Mouse (Mus musculus): ENCODE measurements around the gene Gjb5. TPM values are rescaled to one million over a fixed set of nuclear protein-coding genes. Genes with fewer than 3 reads are reported as not detected.

The Gjb5 gene
- polyA plus RNA-seq, 1 experiment from 2014 or later: 0.73 TPM

DNA sequence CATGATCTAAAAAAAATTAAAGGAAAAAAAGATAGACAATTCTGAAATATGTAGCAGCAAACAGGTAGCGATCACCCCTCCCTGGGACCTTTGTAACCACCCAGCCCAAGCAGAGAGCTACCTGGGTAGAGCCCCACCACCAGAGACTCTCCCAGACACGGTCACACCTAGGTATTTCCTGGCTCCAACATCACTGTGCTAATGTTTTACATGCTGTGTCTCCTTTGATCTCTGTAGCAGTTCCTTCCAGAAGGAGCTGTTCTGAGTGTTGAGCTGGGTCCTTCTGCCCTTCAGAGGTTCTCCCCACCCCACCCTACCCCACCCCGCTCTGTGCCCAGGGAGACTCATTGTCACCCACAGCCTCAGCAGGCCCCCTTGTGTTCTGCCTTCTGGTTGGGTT is 34.3 kb downstream of the Gjb5 start:
- H3K9me3 ChIP-seq (ENCODE audit: control insufficient read depth, low read length): no peaks in the 10 kb centered on the region
- WGBS: 61% methylated on average over 3 of the region's 3 CpGs
- H3K9ac ChIP-seq (ENCODE audit: low read depth, low read length): no peak overlapping the region
- no peak overlapping the region for H3K4me2 ChIP-seq (ENCODE audit: low read depth, low read length)
- peaks cover 3% of the 10 kb centered on the region; the same call in 1 of the 2 replicates for H3K27me3 ChIP-seq (replicated peaks; ENCODE audit: control insufficient read depth, insufficient read depth, low read length)
- H3K4me1 ChIP-seq (ENCODE audit: control insufficient read depth, insufficient read depth, low read length): peaks cover 4% of the 10 kb centered on the region; the same call in 1 of the 2 replicates
- ATAC-seq: peak; percentile 45
- no peak overlapping the region for H3K27ac ChIP-seq (ENCODE audit: low read length)
- no peak overlapping the region for H3K4me3 ChIP-seq (ENCODE audit: low read length)
- no peaks in the 10 kb centered on the region for H3K36me3 ChIP-seq (ENCODE audit: control insufficient read depth, insufficient read depth, low read length)

DNA sequence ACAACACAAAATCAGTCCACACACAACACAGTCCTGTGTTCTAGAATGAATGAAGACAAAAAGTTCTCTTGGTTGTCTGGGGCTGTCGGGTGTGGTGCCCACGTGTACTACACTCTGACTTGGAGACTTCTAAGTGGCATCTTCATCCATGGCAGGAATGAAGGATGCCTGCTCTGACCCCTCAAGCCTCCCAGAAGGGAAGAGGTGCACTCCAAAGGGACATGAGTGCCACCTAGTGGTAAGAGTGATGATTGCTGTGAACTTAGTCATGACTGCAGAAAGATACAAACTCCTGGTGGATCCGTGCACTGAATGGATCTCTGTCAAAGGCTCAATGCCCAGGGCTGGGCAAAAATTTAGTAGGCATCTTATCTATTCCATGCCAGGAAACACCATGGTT is 38.4 kb downstream of the Gjb5 start:
- Histone ChIP-seq H3K36me3 (ENCODE audit: control insufficient read depth, insufficient read depth, low read length) (no peaks in the 10 kb centered on the region), H3K27ac (ENCODE audit: low read length) (no peak overlapping the region), H3K9ac (ENCODE audit: low read depth, low read length) (no peak overlapping the region), H3K27me3 (replicated peaks; ENCODE audit: control insufficient read depth, insufficient read depth, low read length) (no peaks in the 10 kb centered on the region), H3K9me3 (ENCODE audit: control insufficient read depth, low read length) (no peaks in the 10 kb centered on the region), H3K4me3 (ENCODE audit: low read length) (no peak overlapping the region), H3K4me2 (ENCODE audit: low read depth, low read length) (no peak overlapping the region), H3K4me1 (ENCODE audit: control insufficient read depth, insufficient read depth, low read length) (no peaks in the 10 kb centered on the region)
- no peak; the same call in 1 of the 2 replicates for ATAC-seq
- 4% methylated on average over 3 of the region's 3 CpGs for WGBS

DNA sequence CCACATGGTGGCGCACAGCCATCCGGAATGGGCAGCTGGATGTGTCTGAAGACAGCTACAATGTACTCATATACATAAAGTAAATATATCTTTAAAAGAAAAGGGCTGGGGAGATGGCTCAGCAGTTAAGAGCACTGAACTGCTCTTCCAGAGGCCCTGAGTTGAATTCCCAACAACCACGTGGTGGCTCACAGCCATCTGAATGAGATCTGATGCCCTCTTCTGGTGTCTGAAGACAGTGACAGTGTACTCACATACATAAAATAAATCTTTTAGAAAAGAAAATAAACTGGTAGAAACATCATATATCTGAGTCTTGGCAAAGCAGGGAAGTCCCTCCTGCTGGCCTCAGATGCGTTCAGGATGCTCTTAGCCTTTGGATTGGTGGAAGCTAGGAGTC is 40.8 kb downstream of the Gjb5 start:
- peaks cover 19% of the 10 kb centered on the region for H3K27me3 ChIP-seq (replicated peaks; ENCODE audit: control insufficient read depth, insufficient read depth, low read length)
- WGBS: 48% methylated on average over 4 of the region's 4 CpGs
- no peak overlapping the region for H3K4me2 ChIP-seq (ENCODE audit: low read depth, low read length)
- no peak overlapping the region for H3K27ac ChIP-seq (ENCODE audit: low read length)
- H3K9me3 ChIP-seq (ENCODE audit: control insufficient read depth, low read length): no peaks in the 10 kb centered on the region
- no peaks in the 10 kb centered on the region for H3K36me3 ChIP-seq (ENCODE audit: control insufficient read depth, insufficient read depth, low read length)
- H3K9ac ChIP-seq (ENCODE audit: low read depth, low read length): no peak overlapping the region
- H3K4me1 ChIP-seq (ENCODE audit: control insufficient read depth, insufficient read depth, low read length): 0 out of 2 replicates have a peak, but pooled peaks cover 4% of the 10 kb centered on the region
- no peak for ATAC-seq
- H3K4me3 ChIP-seq (ENCODE audit: low read length): no peak overlapping the region

DNA sequence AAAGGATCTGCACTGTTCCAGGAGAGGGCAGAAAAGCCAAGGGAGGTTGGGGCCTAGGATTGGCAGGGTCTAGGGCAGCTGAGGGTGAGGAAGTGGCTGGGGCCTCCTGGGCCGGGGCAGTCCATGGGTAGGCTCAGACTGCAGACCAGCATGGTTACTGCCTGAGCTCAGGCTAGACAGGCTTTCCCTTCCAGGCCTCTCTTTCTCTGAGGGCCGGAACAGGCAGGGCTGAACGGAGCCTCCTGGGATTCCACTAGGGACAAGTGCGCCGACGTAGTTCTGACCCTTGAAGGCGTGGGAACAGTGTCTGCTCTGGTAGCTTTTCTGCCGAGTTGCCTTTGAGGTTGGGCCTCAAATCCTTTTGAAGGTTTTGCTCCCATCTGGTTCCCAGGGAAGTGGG is 42.2 kb downstream of the Gjb5 start:
- Histone ChIP-seq H3K4me1 (ENCODE audit: control insufficient read depth, insufficient read depth, low read length) (0 out of 2 replicates have a peak, but pooled peaks cover 4% of the 10 kb centered on the region), H3K9me3 (ENCODE audit: control insufficient read depth, low read length) (no peaks in the 10 kb centered on the region), H3K4me3 (ENCODE audit: low read length) (no peak overlapping the region), H3K9ac (ENCODE audit: low read depth, low read length) (no peak overlapping the region), H3K4me2 (ENCODE audit: low read depth, low read length) (no peak overlapping the region), H3K27me3 (replicated peaks; ENCODE audit: control insufficient read depth, insufficient read depth, low read length) (peaks cover 21% of the 10 kb centered on the region), H3K27ac (ENCODE audit: low read length) (no peak overlapping the region), H3K36me3 (ENCODE audit: control insufficient read depth, insufficient read depth, low read length) (no peaks in the 10 kb centered on the region)
- no peak for ATAC-seq
- 84% methylated on average over 8 of the region's 8 CpGs for WGBS

DNA sequence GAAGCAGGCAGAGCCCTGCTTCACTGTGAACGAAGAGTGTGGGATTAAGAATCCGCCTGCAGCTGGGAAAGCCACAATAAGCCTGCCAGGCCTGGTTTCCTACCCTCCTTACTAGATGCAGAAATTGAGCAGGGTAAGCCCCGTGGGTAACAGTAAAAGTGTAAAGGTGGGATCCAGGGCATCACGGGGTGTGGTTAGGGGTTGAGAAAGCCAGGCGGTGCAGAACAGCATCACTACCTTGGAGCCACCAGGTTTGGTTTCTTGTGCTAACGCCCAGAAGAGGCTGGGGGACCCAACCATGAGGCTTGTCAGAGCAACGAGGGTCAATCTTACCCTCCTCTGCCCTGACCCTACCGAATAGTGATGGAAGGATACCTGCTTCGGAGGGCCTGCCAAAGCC is 43.4 kb downstream of the Gjb5 start:
- Histone ChIP-seq H3K36me3 (ENCODE audit: control insufficient read depth, insufficient read depth, low read length) (no peaks in the 10 kb centered on the region), H3K4me1 (ENCODE audit: control insufficient read depth, insufficient read depth, low read length) (0 out of 2 replicates have a peak, but pooled peaks cover 4% of the 10 kb centered on the region), H3K9me3 (ENCODE audit: control insufficient read depth, low read length) (no peaks in the 10 kb centered on the region), H3K4me2 (ENCODE audit: low read depth, low read length) (peak overlapping the region; percentile 95), H3K27me3 (replicated peaks; ENCODE audit: control insufficient read depth, insufficient read depth, low read length) (peaks cover 21% of the 10 kb centered on the region), H3K9ac (ENCODE audit: low read depth, low read length) (0 out of 2 replicates have a peak overlapping the region, but pooled peaks have one; percentile 65), H3K4me3 (ENCODE audit: low read length) (no peak overlapping the region), H3K27ac (ENCODE audit: low read length) (no peak overlapping the region)
- WGBS: 48% methylated on average over 9 of the region's 9 CpGs
- ATAC-seq: no peak

DNA sequence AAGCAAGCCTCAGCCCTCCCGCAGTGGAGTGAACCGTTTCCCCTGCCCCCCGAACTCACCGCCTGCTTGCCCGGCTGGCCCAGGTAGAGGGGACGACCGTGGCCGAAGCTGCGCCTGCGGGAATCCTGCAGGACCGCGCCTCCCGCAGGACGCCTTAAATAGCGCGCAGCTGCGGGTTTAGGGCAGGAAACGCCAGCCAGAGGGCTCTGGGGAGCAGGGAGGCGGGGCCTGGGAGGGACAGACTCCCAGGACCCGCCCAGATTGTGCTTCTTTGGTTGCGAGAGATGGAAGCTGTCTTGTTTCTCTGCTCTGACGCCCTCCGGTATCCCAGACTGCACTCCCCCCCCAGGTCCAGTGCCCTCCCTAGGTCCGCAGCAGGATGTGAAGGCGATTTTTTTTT is 44.1 kb downstream of the Gjb5 start, which contains the start of gene Gja4:
Gja4 (minus strand) TSS at position 179 of the 400 bp plus-strand sequence.
- peak within 1 kb of the TSS; percentile 95 for H3K4me2 ChIP-seq (ENCODE audit: low read depth, low read length)
- H3K27me3 ChIP-seq (replicated peaks; ENCODE audit: control insufficient read depth, insufficient read depth, low read length): peaks cover 21% of the 10 kb centered on the region
- ATAC-seq: peak; percentile 90
- H3K9me3 ChIP-seq (ENCODE audit: control insufficient read depth, low read length): no peaks in the 10 kb centered on the region
- no peak within 1 kb of the TSS for H3K27ac ChIP-seq (ENCODE audit: low read length)
- H3K36me3 ChIP-seq (ENCODE audit: control insufficient read depth, insufficient read depth, low read length): no peaks in the 10 kb centered on the region
- H3K4me1 ChIP-seq (ENCODE audit: control insufficient read depth, insufficient read depth, low read length): 0 out of 2 replicates have a peak, but pooled peaks cover 4% of the 10 kb centered on the region
- H3K4me3 ChIP-seq (ENCODE audit: low read length): peak within 1 kb of the TSS; percentile 53
- peak within 1 kb of the TSS; percentile 65 for H3K9ac ChIP-seq (ENCODE audit: low read depth, low read length)
- under 1% methylated on average over 25 of the region's 25 CpGs for WGBS

DNA sequence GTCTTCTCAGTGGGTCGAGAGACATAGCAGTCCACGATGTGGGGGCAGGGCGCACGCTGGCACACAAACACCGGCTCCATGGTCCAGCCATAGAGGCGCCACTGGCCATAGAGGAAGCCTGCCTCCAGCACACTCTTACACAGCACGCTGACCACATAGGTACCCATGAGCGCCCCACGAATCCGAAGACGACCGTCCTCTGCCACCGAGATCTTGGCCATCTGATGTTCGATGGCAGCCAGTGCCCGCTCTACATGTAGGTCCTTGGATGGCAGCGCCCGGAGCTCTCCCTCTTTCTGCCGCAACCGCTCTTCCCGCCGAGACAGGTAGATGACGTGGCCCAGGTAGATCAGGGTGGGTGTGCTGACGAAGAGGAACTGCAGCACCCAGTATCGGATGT is 45.6 kb downstream of the Gjb5 start:
- no peaks in the 10 kb centered on the region for H3K9me3 ChIP-seq (ENCODE audit: control insufficient read depth, low read length)
- H3K9ac ChIP-seq (ENCODE audit: low read depth, low read length): no peak overlapping the region
- H3K4me2 ChIP-seq (ENCODE audit: low read depth, low read length): no peak overlapping the region
- H3K36me3 ChIP-seq (ENCODE audit: control insufficient read depth, insufficient read depth, low read length): no peaks in the 10 kb centered on the region
- peaks cover 21% of the 10 kb centered on the region for H3K27me3 ChIP-seq (replicated peaks; ENCODE audit: control insufficient read depth, insufficient read depth, low read length)
- no peak for ATAC-seq
- 0 out of 2 replicates have a peak, but pooled peaks cover 4% of the 10 kb centered on the region for H3K4me1 ChIP-seq (ENCODE audit: control insufficient read depth, insufficient read depth, low read length)
- H3K27ac ChIP-seq (ENCODE audit: low read length): no peak overlapping the region
- H3K4me3 ChIP-seq (ENCODE audit: low read length): no peak overlapping the region
- 61% methylated on average over 24 of the region's 24 CpGs for WGBS

DNA sequence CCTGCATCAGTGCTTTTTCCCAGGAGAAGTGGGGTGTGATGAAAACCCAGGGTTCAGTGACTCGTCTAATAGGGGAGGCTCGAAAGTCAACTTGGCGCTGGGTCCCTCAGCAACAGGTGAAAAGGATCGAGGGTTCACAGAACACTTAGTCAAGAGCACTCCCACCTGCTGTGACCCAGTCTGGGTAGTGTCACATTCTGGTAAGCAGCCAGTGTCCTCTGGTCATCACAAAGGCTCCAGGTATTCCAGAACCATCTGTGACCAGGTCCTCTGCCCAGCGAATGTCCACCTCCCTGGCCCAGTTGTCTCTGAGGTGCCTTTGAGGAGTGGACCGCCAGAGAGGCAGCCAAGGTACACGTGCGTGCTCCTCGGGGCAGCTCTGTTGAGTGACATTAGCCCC is 46.4 kb downstream of the Gjb5 start:
- WGBS: 51% methylated on average over 9 of the region's 9 CpGs
- no peak overlapping the region for H3K4me2 ChIP-seq (ENCODE audit: low read depth, low read length)

DNA sequence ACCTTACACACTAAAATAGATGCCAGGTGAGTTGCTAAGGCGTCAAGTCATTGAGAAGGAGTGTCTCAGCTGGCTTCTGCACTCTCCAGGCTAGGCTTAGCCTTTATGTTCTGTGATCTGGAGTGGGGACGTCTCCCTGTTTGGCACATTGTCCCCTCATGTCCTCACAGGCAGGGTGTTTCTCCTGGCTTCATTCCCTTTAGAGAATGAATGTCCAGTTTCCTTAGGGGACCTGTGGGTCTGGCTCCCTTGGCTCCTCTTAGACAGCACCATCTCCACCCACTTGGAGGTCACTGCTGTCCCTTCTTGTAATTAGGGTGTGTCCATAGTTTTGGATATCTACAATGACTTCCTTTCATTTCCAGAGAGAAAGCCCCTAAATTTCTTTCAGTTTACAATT is 51.1 kb downstream of the Gjb5 start:
- Histone ChIP-seq H3K9ac (ENCODE audit: low read depth, low read length) (no peak overlapping the region), H3K36me3 (ENCODE audit: control insufficient read depth, insufficient read depth, low read length) (no peaks in the 10 kb centered on the region), H3K27me3 (replicated peaks; ENCODE audit: control insufficient read depth, insufficient read depth, low read length) (no peaks in the 10 kb centered on the region), H3K4me1 (ENCODE audit: control insufficient read depth, insufficient read depth, low read length) (no peaks in the 10 kb centered on the region), H3K9me3 (ENCODE audit: control insufficient read depth, low read length) (no peaks in the 10 kb centered on the region), H3K27ac (ENCODE audit: low read length) (no peak overlapping the region), H3K4me2 (ENCODE audit: low read depth, low read length) (no peak overlapping the region), H3K4me3 (ENCODE audit: low read length) (no peak overlapping the region)
- 68% methylated on average over 2 of the region's 2 CpGs for WGBS
- no peak for ATAC-seq

More for the DNA sequence above, 46.4 kb downstream of the Gjb5 start:
- Histone ChIP-seq H3K36me3 (ENCODE audit: control insufficient read depth, insufficient read depth, low read length) (no peaks in the 10 kb centered on the region), H3K9ac (ENCODE audit: low read depth, low read length) (no peak overlapping the region), H3K27me3 (replicated peaks; ENCODE audit: control insufficient read depth, insufficient read depth, low read length) (peaks cover 21% of the 10 kb centered on the region), H3K9me3 (ENCODE audit: control insufficient read depth, low read length) (no peaks in the 10 kb centered on the region), H3K4me3 (ENCODE audit: low read length) (no peak overlapping the region), H3K4me1 (ENCODE audit: control insufficient read depth, insufficient read depth, low read length) (0 out of 2 replicates have a peak, but pooled peaks cover 4% of the 10 kb centered on the region), H3K27ac (ENCODE audit: low read length) (no peak overlapping the region)
- ATAC-seq: no peak
